Mouse (Mus musculus) embryonic fibroblast, embryonic 13.5 days (primary cell): ENCODE measurements around the gene Mast3.

Experiments
- CTCF ChIP-seq: IDR thresholded peaks from 2 replicates; pipeline ENCODE4 v1.5.1; 2011; ENCODE audit warnings: mild to moderate bottlenecking, control low read depth, low read length, moderate library complexity, borderline replicate concordance; ENCODE audit not compliant: insufficient read depth
- POLR2A ChIP-seq: IDR thresholded peaks from 2 replicates; pipeline ENCODE4 v1.6.1; 2011; ENCODE audit warnings: low read depth, mild to moderate bottlenecking, control low read depth, low read length, moderate library complexity

GRCm38 (mm10) chr8:70768956-70769355, 35.9 kb downstream of the Mast3 start:
- TF ChIP-seq CTCF (no peak), POLR2A (no peak)
